Mouse (Mus musculus) megakaryocyte, embryonic 14.5 days (primary cell): Measurements from ENCODE around the gene Rpl6. TPM values are rescaled to one million over a fixed set of nuclear protein-coding genes. Genes with fewer than 3 reads are reported as not detected.
"Not testable (repeated sequence)": the region's sequence is repeated elsewhere in the genome, so short reads cannot be mapped to it uniquely, and the experiment has no call there.

Experiments used
- H3K27me3 ChIP-seq: replicated peaks from 2 replicates; pipeline ENCODE3; 2012; ENCODE audit warnings: inconsistent platforms
- H3K36me3 ChIP-seq: replicated peaks from 2 replicates; pipeline ENCODE3; 2012; ENCODE audit warnings: low read length, inconsistent platforms, mixed read lengths
- H3K4me1 ChIP-seq: 2 replicates; pipeline ENCODE4 v1.6.1; 2012; ENCODE audit warnings: inconsistent platforms
- H3K4me3 ChIP-seq: replicated peaks from 2 replicates; pipeline ENCODE3; 2012; ENCODE audit warnings: moderate library complexity, mild to moderate bottlenecking, inconsistent platforms
- H3K9me3 ChIP-seq: 2 replicates; pipeline ENCODE4 v1.6.1; 2012; ENCODE audit warnings: inconsistent platforms
- FLI1 ChIP-seq: IDR thresholded peaks from 2 replicates; pipeline ENCODE4 v1.6.1; 2012; ENCODE audit warnings: low read length, inconsistent platforms, mixed read lengths
- GATA1 ChIP-seq: IDR thresholded peaks from 3 replicates; pipeline ENCODE4 v1.6.1; 2012; ENCODE audit warnings: mixed read lengths, low read length, inconsistent platforms, borderline replicate concordance
- polyA plus RNA-seq: library from polyadenylated mRNA; stranded (reverse); fragments of >175 nt; gene quantifications from 2 replicates; pipeline ENCODE4 v1.2.3, GENCODE M21; 2012; ENCODE audit warnings: low replicate concordance; ENCODE audit not compliant: insufficient read depth

Gene Rpl6
- polyA plus RNA-seq, 1 experiment, result 547 TPM

DNA sequence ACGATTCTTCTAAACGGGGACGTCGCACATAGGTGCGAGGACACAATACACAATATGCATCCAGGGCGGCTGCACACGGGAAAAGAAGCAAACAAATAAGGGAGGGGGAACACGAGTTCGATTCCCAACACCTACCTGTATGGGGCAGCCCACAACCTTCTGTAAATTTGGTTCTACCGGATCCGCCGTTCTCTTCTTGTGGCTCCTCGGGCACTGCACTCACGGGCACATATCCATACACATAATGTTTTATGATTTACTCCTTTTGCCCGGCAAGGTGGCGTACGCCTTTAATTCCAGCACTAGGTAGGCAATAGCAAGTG lies 12.7 kb upstream of the Rpl6 start:
- H3K36me3 ChIP-seq, result peaks cover 25% of the 10 kb centered on the region
- H3K9me3 ChIP-seq, result no peaks in the 10 kb centered on the region
- H3K4me3 ChIP-seq, result peak overlapping the region; percentile 94
- TF ChIP-seq GATA1 (no peak), FLI1 (no peak)
- no peaks in the 10 kb centered on the region for H3K27me3 ChIP-seq
- peaks cover 78% of the 10 kb centered on the region for H3K4me1 ChIP-seq

GRCm38 (mm10) chr5:121194173-121194572 lies 10.1 kb upstream of the Rpl6 start:
- Histone ChIP-seq H3K4me3 (peak overlapping the region; percentile 25), H3K36me3 (peaks cover 5% of the 10 kb centered on the region), H3K9me3 (no peaks in the 10 kb centered on the region), H3K4me1 (peaks cover 80% of the 10 kb centered on the region), H3K27me3 (no peaks in the 10 kb centered on the region)
- TF ChIP-seq GATA1, result no peak
- TF ChIP-seq FLI1, result no peak

DNA sequence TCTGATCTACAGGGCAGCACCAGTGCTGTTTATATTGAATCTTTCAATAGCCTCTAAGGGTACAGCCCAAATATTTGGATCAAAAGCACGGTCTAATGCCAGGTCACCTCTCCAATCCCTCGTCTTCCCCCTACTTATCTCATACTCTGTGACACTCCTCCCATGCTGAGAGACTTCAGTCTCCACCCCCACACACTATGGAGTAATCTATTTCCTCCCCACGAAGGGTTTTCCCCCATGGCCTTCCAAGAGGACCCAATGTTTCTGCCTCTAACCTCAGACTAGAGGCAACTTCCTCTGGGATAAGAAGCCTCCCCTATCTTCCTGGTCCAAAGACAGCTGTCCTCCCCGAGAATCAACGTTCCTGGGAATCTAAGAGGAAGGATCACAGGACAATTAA lies 7.5 kb upstream of the Rpl6 start:
- peak overlapping the region; percentile 84 for H3K4me3 ChIP-seq
- H3K4me1 ChIP-seq, result peaks cover 94% of the 10 kb centered on the region
- H3K27me3 ChIP-seq, result no peaks in the 10 kb centered on the region
- H3K9me3 ChIP-seq, result no peaks in the 10 kb centered on the region
- H3K36me3 ChIP-seq, result no peaks in the 10 kb centered on the region
- no peak for TF ChIP-seq FLI1
- TF ChIP-seq GATA1, result peak; percentile 50; the same call in 1 of the 3 replicates

GRCm38 (mm10) chr5:121197337-121197736 lies 6.9 kb upstream of the Rpl6 start:
- H3K4me1 ChIP-seq, result peaks cover 91% of the 10 kb centered on the region
- TF ChIP-seq FLI1 (no peak), GATA1 (no peak)

DNA sequence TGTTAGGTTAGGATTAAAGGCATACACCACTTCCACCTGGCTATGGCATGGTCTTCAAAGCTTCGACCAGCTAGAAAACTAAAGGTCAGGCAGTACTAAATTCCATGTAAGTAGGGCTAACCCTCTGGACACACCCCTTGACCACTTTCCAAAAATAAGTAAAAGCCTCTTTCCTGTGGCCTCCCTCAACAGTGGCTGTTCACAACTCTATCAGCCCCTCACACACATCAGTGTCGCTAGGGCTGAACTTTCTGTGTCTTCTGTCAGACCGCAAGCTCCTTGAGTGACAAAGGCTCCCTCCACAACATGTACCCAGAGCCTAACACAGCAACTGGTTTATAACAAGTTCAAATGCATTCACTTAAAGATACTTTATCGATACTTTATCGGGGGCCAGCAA lies 5.9 kb upstream of the Rpl6 start:
- Histone ChIP-seq H3K9me3 (no peaks in the 10 kb centered on the region), H3K4me3 (peak overlapping the region; percentile 83), H3K4me1 (peaks cover 90% of the 10 kb centered on the region), H3K27me3 (no peaks in the 10 kb centered on the region), H3K36me3 (no peaks in the 10 kb centered on the region)
- TF ChIP-seq FLI1 (no peak), GATA1 (peak; percentile 63; the same call in 1 of the 3 replicates)

More at GRCm38 (mm10) chr5:121197337-121197736, 6.9 kb upstream of the Rpl6 start:
- H3K36me3 ChIP-seq, result no peaks in the 10 kb centered on the region
- H3K4me3 ChIP-seq, result peak overlapping the region; percentile 84
- H3K27me3 ChIP-seq, result no peaks in the 10 kb centered on the region
- H3K9me3 ChIP-seq, result no peaks in the 10 kb centered on the region

- no peak for TF ChIP-seq GATA1
- TF ChIP-seq FLI1, result no peak
- H3K27me3 ChIP-seq, result no peaks in the 10 kb centered on the region
- H3K9me3 ChIP-seq, result no peaks in the 10 kb centered on the region
- peak overlapping the region; percentile 72 for H3K4me3 ChIP-seq
- H3K36me3 ChIP-seq, result peaks cover 14% of the 10 kb centered on the region
- H3K4me1 ChIP-seq, result peaks cover 77% of the 10 kb centered on the region
These were observed 2.5 kb upstream of the Rpl6 start for GRCm38 (mm10) chr5:121201739-121202138.

GRCm38 (mm10) chr5:121202467-121202866 lies 1.8 kb upstream of the Rpl6 start:
- H3K4me1 ChIP-seq, result peaks cover 77% of the 10 kb centered on the region
- H3K9me3 ChIP-seq, result no peaks in the 10 kb centered on the region
- no peaks in the 10 kb centered on the region for H3K27me3 ChIP-seq
- no peak for TF ChIP-seq FLI1
- no peak for TF ChIP-seq GATA1
- peaks cover 21% of the 10 kb centered on the region for H3K36me3 ChIP-seq
- no peak overlapping the region for H3K4me3 ChIP-seq

DNA sequence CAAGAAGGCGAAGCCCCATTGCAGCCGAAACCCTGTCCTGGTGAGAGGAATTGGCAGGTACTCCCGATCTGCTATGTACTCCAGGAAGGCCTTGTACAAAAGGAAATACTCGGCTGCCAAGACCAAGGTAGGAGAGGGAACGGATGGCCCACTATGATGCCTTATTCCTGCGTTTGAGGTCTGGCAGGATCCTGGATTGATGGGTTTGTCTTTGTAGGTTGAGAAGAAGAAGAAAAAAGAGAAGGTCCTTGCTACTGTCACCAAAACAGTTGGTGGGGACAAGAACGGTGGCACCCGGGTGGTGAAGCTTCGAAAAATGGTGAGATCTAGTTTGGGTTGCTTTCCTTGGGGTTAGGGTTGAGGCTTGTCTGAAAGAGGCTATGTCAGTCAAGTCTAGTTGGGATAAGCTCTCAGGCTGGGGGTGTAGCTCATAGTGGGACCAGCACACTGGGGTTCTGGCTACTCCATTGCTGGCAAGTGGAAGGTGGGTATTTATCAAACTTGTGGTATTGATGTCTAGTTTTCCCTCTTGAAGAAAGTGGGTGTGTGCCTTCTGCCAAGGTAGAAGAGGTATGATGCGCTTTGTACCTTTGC lies 1.4 kb downstream of the Rpl6 start:
- Histone ChIP-seq H3K4me3 (peak overlapping the region; percentile 92), H3K36me3 (peaks cover 52% of the 10 kb centered on the region), H3K4me1 (peaks cover 77% of the 10 kb centered on the region)
- not testable (repeated sequence) for H3K27me3 ChIP-seq, H3K9me3 ChIP-seq

DNA sequence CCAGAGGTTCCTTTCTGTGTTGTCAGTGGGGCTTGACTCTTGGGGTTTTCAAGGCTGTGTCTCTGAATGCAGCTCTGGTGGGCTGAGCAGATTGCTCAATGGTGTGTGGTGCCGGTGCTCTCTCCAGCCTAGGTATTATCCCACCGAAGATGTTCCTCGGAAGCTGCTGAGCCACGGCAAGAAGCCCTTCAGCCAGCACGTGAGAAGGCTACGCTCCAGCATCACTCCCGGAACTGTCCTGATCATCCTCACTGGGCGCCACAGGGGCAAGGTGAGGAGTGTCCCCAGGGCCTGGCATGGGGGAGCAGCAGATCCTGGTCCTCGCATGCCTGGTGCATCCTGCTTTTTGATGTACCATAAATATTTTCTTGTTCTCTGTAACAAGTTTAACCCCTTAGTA lies 2.3 kb downstream of the Rpl6 start:
- Histone ChIP-seq H3K9me3 (no peaks in the 10 kb centered on the region), H3K4me3 (peak overlapping the region; percentile 92), H3K27me3 (no peaks in the 10 kb centered on the region), H3K4me1 (peaks cover 75% of the 10 kb centered on the region), H3K36me3 (peaks cover 61% of the 10 kb centered on the region)
- TF ChIP-seq GATA1, result no peak
- no peak for TF ChIP-seq FLI1

- no peaks in the 10 kb centered on the region for H3K27me3 ChIP-seq
- TF ChIP-seq GATA1, result no peak
- TF ChIP-seq FLI1, result no peak
- H3K4me3 ChIP-seq, result peak overlapping the region; percentile 92
- peaks cover 72% of the 10 kb centered on the region for H3K4me1 ChIP-seq
- peaks cover 66% of the 10 kb centered on the region for H3K36me3 ChIP-seq
- H3K9me3 ChIP-seq, result no peaks in the 10 kb centered on the region
These were observed 2.7 kb downstream of the Rpl6 start for GRCm38 (mm10) chr5:121206984-121207383.

- H3K4me1 ChIP-seq, result peaks cover 54% of the 10 kb centered on the region
- H3K36me3 ChIP-seq, result peaks cover 82% of the 10 kb centered on the region
- H3K27me3 ChIP-seq, result no peaks in the 10 kb centered on the region
- H3K4me3 ChIP-seq, result no peak overlapping the region
- TF ChIP-seq GATA1 (no peak), FLI1 (no peak)
- H3K9me3 ChIP-seq, result no peaks in the 10 kb centered on the region
These were observed 5.7 kb downstream of the Rpl6 start for GRCm38 (mm10) chr5:121209755-121210600.
